Mouse (Mus musculus): ENCODE results near the gene Taf6. TPM values are rescaled to one million over a fixed set of nuclear protein-coding genes. Genes with fewer than 3 reads are reported as not detected.
"Not testable (repeated sequence)": the region's sequence is repeated elsewhere in the genome, so short reads cannot be mapped to it uniquely, and the experiment has no call there.

Taf6 gene
- total and polyA plus RNA-seq, 3 experiments = 34.8 to 69.4 (median 45.7) TPM

DNA sequence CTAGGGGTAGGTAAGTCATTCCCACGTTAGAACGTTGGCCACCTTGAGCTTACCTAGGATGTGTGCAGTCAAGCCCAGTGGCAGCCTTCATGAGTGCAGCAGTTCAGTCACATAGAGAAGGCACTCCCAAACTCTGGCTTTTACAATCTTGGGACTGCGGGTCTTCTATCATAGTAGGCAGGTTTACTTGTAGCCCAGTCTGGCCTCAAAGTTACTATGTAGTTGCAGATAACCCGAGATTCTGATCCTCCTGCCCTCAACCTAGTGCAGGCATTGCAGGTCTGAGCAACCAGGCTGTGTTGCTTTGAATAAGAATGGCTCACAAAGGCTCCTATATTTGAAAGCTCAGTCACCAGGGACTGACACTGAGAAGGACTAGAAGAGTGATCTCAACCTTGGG is 39.2 kb upstream of the Taf6 start:
- TF ChIP-seq TAL1 (conservative IDR thresholded peaks at IDR 0.05; ENCODE audit: low read depth, low read length) = no peak
- TF ChIP-seq GATA2 (IDR thresholded peaks at IDR 0.05; ENCODE audit: borderline replicate concordance, low read depth, low read length) = no peak
- no peak for TF ChIP-seq CTCF (IDR thresholded peaks at IDR 0.05; ENCODE audit: low read depth, low read length)
- TF ChIP-seq GATA1 (IDR thresholded peaks at IDR 0.05; ENCODE audit: borderline replicate concordance, low read length) = no peak
- TF ChIP-seq POLR2AphosphoS5 (IDR thresholded peaks at IDR 0.05; ENCODE audit: insufficient replicate concordance, low read depth, low read length) = no peak
- Histone ChIP-seq H3K36me3 (replicated peaks) (no peaks in the 10 kb centered on the region), H3K9me3 (replicated peaks) (no peaks in the 10 kb centered on the region), H3K4me3 (ENCODE audit: low read depth, low read length) (no peak overlapping the region), H3K4me1 (ENCODE audit: insufficient read depth, low read depth, low read length) (peaks cover 3% of the 10 kb centered on the region; the same call in 1 of the 2 replicates), H3K27me3 (ENCODE audit: insufficient read depth, low read length) (peaks cover 8% of the 10 kb centered on the region; the same call in 1 of the 2 replicates)
- no peak for ATAC-seq (ENCODE audit: extremely low read depth, insufficient number of reproducible peaks, low FRiP score, poor library complexity, severe bottlenecking)
- no peak for DNase-seq (ENCODE audit: low spot score)

DNA sequence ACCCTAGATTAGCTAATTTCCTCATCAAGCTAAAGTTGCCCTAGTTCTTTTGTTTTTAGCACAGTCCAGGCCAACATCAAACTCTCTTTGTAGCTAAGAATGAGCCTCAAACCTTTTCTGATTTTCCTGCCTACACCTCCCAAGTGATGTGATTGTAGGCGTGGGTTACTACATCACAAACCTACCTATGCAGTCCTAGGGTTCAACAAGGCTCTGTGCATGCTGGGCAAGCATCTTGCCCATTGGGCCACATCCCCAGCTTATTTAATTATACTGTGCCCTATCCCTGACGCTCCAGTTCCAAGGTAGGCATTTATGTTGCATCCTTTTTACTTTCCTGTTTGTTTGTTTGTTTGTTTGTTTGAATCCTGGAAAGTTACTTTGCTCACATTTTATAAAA is 38.4 kb upstream of the Taf6 start, which contains the start of gene Nxpe5:
TSS of gene Nxpe5 (plus strand) at position 199 of the 400 bp plus-strand sequence.
- Histone ChIP-seq H3K4me3 (ENCODE audit: low read depth, low read length) (no peak within 1 kb of the TSS), H3K27me3 (ENCODE audit: insufficient read depth, low read length) (peaks cover 8% of the 10 kb centered on the region; the same call in 1 of the 2 replicates), H3K36me3 (replicated peaks) (no peaks in the 10 kb centered on the region), H3K9me3 (replicated peaks) (no peaks in the 10 kb centered on the region), H3K4me1 (ENCODE audit: insufficient read depth, low read depth, low read length) (peaks cover 3% of the 10 kb centered on the region; the same call in 1 of the 2 replicates)
- DNase-seq (ENCODE audit: low spot score) (no peak), ATAC-seq (ENCODE audit: extremely low read depth, insufficient number of reproducible peaks, low FRiP score, poor library complexity, severe bottlenecking) (no peak)
- TF ChIP-seq CTCF (IDR thresholded peaks at IDR 0.05; ENCODE audit: low read depth, low read length) = no peak

DNA sequence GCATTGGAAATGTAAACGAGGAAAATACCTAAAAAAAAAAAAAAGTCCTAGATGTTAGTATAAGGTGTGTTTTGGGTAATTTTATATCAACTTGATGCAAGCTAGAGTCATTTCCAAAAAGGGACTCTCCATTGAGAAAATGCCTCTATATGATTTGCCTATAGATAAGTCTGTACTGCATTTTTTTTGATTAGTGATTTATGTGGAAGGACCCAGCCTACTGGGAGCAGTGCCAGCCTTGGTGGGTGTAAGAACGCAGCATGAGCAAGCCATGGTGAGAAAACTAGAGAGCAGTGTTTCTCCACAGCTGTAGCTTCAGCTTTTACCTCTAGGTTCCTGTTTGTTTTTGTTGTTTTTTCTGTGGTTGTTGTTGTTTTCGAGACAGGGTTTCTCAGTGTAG is 36.0 kb upstream of the Taf6 start:
- Histone ChIP-seq H3K4me3 (ENCODE audit: low read depth, low read length) (no peak overlapping the region), H3K27me3 (ENCODE audit: insufficient read depth, low read length) (peaks cover under 1% of the 10 kb centered on the region; the same call in 1 of the 2 replicates), H3K36me3 (replicated peaks) (no peaks in the 10 kb centered on the region), H3K4me1 (ENCODE audit: insufficient read depth, low read depth, low read length) (no peaks in the 10 kb centered on the region), H3K9me3 (replicated peaks) (no peaks in the 10 kb centered on the region)
- ATAC-seq (ENCODE audit: extremely low read depth, insufficient number of reproducible peaks, low FRiP score, poor library complexity, severe bottlenecking) = no peak
- no peak for DNase-seq (ENCODE audit: low spot score)
- TF ChIP-seq CTCF (IDR thresholded peaks at IDR 0.05; ENCODE audit: low read depth, low read length) (no peak), GATA1 (IDR thresholded peaks at IDR 0.05; ENCODE audit: borderline replicate concordance, low read length) (no peak), TAL1 (conservative IDR thresholded peaks at IDR 0.05; ENCODE audit: low read depth, low read length) (no peak), GATA2 (IDR thresholded peaks at IDR 0.05; ENCODE audit: borderline replicate concordance, low read depth, low read length) (no peak), POLR2AphosphoS5 (IDR thresholded peaks at IDR 0.05; ENCODE audit: insufficient replicate concordance, low read depth, low read length) (no peak)

DNA sequence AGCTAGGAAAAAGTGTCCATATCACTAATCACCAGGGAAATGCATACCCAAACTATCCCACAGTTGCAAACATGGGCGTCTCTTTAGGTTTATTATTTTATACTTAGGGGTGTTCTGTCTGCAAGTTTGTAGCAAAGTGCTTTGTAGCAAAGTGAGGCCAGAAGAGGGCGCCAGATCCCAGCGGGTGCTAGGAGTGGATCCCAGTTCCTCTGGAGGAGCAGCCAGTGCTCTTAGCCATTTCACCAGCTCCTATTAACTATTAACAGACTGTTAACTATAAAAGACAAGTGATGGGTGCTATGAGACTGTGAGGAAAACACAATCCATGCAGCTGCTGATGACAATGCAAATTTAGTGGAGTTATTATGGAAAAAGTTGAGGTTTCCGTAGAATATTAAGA is 34.9 kb upstream of the Taf6 start:
- DNase-seq (ENCODE audit: low spot score) (peak; percentile 73), ATAC-seq (ENCODE audit: extremely low read depth, insufficient number of reproducible peaks, low FRiP score, poor library complexity, severe bottlenecking) (peak; percentile 48; the same call in 1 of the 2 replicates)
- no peaks in the 10 kb centered on the region; the same call in none of the 2 replicates for H3K27me3 ChIP-seq (ENCODE audit: insufficient read depth, low read length)
- H3K4me1 ChIP-seq (ENCODE audit: insufficient read depth, low read depth, low read length) = no peaks in the 10 kb centered on the region
- H3K9me3 ChIP-seq (replicated peaks) = no peaks in the 10 kb centered on the region
- H3K36me3 ChIP-seq (replicated peaks) = no peaks in the 10 kb centered on the region
- TF ChIP-seq CTCF (IDR thresholded peaks at IDR 0.05; ENCODE audit: low read depth, low read length) (peak; percentile 78), TAL1 (conservative IDR thresholded peaks at IDR 0.05; ENCODE audit: low read depth, low read length) (no peak)
- no peak overlapping the region for H3K4me3 ChIP-seq (ENCODE audit: low read depth, low read length)

DNA sequence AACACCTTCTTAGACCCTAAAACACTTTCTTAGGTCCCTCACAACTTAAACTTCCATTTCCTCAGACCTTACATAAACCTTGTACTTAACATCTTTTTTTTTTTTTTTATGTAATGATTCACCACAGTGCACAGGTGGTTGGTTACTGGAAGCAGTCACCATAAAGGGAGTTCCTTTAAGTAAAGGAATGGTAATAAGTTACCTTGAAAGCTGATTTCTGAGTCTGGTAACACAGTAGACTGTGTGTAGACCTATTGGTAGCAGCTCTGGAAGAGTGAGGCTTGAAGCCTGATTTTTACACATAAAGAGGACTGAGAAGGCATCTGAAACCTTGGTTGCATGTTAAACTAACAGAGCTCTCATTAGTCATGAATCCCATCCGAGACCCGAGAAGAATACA is 32.6 kb upstream of the Taf6 start:
- DNase-seq (ENCODE audit: low spot score) = no peak
- Histone ChIP-seq H3K36me3 (replicated peaks) (no peaks in the 10 kb centered on the region), H3K27me3 (ENCODE audit: insufficient read depth, low read length) (no peaks in the 10 kb centered on the region; the same call in none of the 2 replicates), H3K9me3 (replicated peaks) (no peaks in the 10 kb centered on the region; the same call in 1 of the 2 replicates), H3K4me3 (ENCODE audit: low read depth, low read length) (no peak overlapping the region), H3K4me1 (ENCODE audit: insufficient read depth, low read depth, low read length) (no peaks in the 10 kb centered on the region)
- no peak for ATAC-seq (ENCODE audit: extremely low read depth, insufficient number of reproducible peaks, low FRiP score, poor library complexity, severe bottlenecking)
- TF ChIP-seq GATA1 (IDR thresholded peaks at IDR 0.05; ENCODE audit: borderline replicate concordance, low read length) = no peak
- TF ChIP-seq GATA2 (IDR thresholded peaks at IDR 0.05; ENCODE audit: borderline replicate concordance, low read depth, low read length) = no peak
- no peak for TF ChIP-seq POLR2AphosphoS5 (IDR thresholded peaks at IDR 0.05; ENCODE audit: insufficient replicate concordance, low read depth, low read length)
- TF ChIP-seq TAL1 (conservative IDR thresholded peaks at IDR 0.05; ENCODE audit: low read depth, low read length) = no peak
- no peak for TF ChIP-seq CTCF (IDR thresholded peaks at IDR 0.05; ENCODE audit: low read depth, low read length)

DNA sequence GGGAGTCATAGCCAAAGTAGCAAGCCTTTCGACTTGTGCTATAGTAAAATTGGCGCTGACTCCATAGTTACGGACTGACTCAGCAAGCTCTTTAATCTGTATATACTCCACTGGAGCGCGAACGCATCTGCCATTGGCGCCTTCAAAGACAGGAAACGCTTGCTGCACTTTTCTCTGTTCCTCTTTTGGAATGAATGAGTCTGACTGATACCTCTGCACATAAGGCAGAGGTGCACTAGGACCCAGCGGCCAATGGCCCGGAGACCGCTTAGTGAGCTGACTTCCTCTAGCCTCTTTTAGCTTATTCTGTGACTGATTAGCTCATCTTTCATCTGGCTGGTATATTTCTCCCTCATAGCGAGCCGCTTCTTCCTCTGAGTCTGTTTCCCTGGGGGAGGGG is 29.4 kb upstream of the Taf6 start:
- not testable (repeated sequence) for DNase-seq (ENCODE audit: low spot score); H3K27me3 ChIP-seq (ENCODE audit: insufficient read depth, low read length); H3K4me3 ChIP-seq (ENCODE audit: low read depth, low read length); H3K9me3 ChIP-seq (replicated peaks); ATAC-seq (ENCODE audit: extremely low read depth, insufficient number of reproducible peaks, low FRiP score, poor library complexity, severe bottlenecking); H3K36me3 ChIP-seq (replicated peaks); H3K4me1 ChIP-seq (ENCODE audit: insufficient read depth, low read depth, low read length)

DNA sequence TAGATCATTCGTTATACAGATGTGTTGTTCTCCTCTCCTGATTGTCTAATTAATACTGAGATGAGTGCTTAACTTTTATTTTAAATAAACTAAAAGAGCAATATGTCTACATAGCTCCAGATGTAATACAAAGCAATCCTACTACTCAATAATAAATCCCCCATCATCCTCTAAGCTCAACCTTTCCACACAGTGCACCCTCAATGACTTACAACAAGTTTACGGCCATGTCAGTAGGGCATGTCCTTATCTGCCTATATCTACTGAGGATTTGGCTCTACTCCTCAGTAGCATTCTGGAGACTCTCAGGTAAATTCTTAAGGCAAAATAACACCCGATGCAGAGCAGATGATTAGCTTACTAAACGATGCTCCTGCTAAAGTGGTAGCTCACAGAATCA is 20.6 kb upstream of the Taf6 start:
- TF ChIP-seq GATA1 (IDR thresholded peaks at IDR 0.05; ENCODE audit: borderline replicate concordance, low read length) (no peak), POLR2AphosphoS5 (IDR thresholded peaks at IDR 0.05; ENCODE audit: insufficient replicate concordance, low read depth, low read length) (no peak), GATA2 (IDR thresholded peaks at IDR 0.05; ENCODE audit: borderline replicate concordance, low read depth, low read length) (no peak), TAL1 (conservative IDR thresholded peaks at IDR 0.05; ENCODE audit: low read depth, low read length) (no peak), CTCF (IDR thresholded peaks at IDR 0.05; ENCODE audit: low read depth, low read length) (no peak)
- no peaks in the 10 kb centered on the region for H3K36me3 ChIP-seq (replicated peaks)
- ATAC-seq (ENCODE audit: extremely low read depth, insufficient number of reproducible peaks, low FRiP score, poor library complexity, severe bottlenecking) = no peak

More for the DNA sequence above, 20.6 kb upstream of the Taf6 start:
- no peak overlapping the region for H3K4me3 ChIP-seq (ENCODE audit: low read depth, low read length)
- no peaks in the 10 kb centered on the region for H3K27me3 ChIP-seq (ENCODE audit: insufficient read depth, low read length)
- H3K4me1 ChIP-seq (ENCODE audit: insufficient read depth, low read depth, low read length) = no peaks in the 10 kb centered on the region
- no peak for DNase-seq (ENCODE audit: low spot score)
- H3K9me3 ChIP-seq (replicated peaks) = peaks cover 14% of the 10 kb centered on the region

Measured in G1E (cell line).